Mouse (Mus musculus) kidney, embryonic 15.5 days (tissue): ENCODE measurements around the gene Ube2v1. TPM values are rescaled to one million over a fixed set of nuclear protein-coding genes. Genes with fewer than 3 reads are reported as not detected.

Experiments
- ATAC-seq: fragments of 200-750 bp; cut with Nextera tagmentation; replicated peaks from 2 replicates; pipeline ENCODE4 v1.8.0; 2017; ENCODE audit warnings: moderate TSS enrichment; ENCODE audit not compliant: low FRiP score
- H3K27ac ChIP-seq: fragments of 300-500 bp; sonication (generic); 2 replicates; pipeline ENCODE4 v1.5.1; 2015; ENCODE audit warnings: mild to moderate bottlenecking, inconsistent platforms
- H3K27me3 ChIP-seq: fragments of 300-500 bp; sonication (generic); 2 replicates; pipeline ENCODE4 v1.6.1; 2015; ENCODE audit warnings: inconsistent platforms
- H3K36me3 ChIP-seq: fragments of 300-500 bp; sonication (generic); 2 replicates; pipeline ENCODE4 v1.6.1; 2015; ENCODE audit warnings: inconsistent platforms
- H3K4me1 ChIP-seq: fragments of 300-500 bp; sonication (generic); 2 replicates; pipeline ENCODE4 v1.6.1; 2015; ENCODE audit warnings: inconsistent platforms
- H3K4me2 ChIP-seq: fragments of 300-500 bp; sonication (generic); 2 replicates; pipeline ENCODE4 v1.6.1; 2015; ENCODE audit warnings: moderate library complexity, mild to moderate bottlenecking, inconsistent platforms
- H3K4me3 ChIP-seq: fragments of 300-500 bp; sonication (generic); replicated peaks from 2 replicates; pipeline ENCODE4 v1.5.1; 2015; ENCODE audit warnings: mild to moderate bottlenecking, inconsistent platforms
- H3K9ac ChIP-seq: fragments of 300-500 bp; sonication (generic); 2 replicates; pipeline ENCODE4 v1.6.1; 2015; ENCODE audit warnings: mild to moderate bottlenecking, inconsistent platforms
- H3K9me3 ChIP-seq: fragments of 300-500 bp; sonication (generic); replicated peaks from 2 replicates; pipeline ENCODE4 v1.6.1; 2016; ENCODE audit warnings: inconsistent platforms
- WGBS: fragments of 180-500 bp; shearing (Covaris S2); methylation state at CpG from one replicate; pipeline ENCODE4 v1.1.7; 2015; ENCODE audit warnings: mixed read lengths; 5-methylcytosine and 5-hydroxymethylcytosine counted together
- polyA plus RNA-seq: library from polyadenylated mRNA; unstranded; fragments of >200 nt; fragmentation: Nextera tagmentation; extraction: Ambion mirVana; gene quantifications from 2 replicates; pipeline ENCODE4 v1.2.1, GENCODE M21; 2015

The Ube2v1 gene
- polyA plus RNA-seq, 1 experiment from 2014 or later: 313 TPM

DNA sequence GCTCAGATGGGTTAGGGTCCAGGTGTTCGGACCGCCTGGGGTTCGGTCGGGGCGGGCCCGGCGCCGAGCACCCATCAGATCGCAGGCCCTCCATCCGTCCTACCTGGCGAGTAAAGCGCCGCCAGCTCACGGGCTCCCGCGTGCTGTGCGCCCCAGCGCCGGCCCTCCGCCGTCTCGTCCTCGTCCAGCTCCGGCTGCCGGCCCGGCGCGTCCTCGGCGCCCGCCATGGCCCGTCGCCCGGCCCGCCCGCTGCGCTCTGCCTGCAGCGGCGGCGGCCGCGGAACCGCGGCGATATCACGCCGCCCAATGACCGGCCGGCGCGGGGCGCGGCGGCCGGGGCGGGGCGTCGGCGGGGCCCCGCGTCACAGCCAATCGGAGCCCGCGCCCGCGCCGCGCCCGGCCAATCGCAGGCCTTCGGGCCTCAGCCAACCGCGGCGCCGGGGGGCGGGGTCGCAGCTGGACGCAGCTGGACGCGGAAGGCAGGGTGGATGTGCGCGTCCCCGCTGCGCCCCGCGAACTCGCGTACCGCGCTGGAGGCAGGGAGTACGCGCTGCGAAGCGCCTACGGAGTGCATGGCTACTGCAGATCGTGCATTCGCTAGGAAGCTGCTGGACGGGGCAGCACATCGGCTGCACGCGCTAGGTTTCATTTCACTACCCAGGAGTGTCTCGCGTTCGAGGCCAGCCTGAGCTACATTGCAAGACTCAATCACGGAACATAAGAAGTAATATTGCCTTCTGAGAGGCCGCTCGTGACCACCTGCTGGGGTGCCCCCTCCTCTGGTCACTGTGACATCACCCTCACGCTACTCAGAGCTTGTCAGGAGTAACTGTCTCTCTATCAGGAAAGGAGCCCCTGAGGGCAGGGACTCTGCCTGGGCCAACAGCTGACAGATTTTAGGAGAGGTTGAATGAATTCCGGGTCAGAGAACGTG lies 29.6 kb upstream of the Ube2v1 start, which contains the start of gene Gm20431:
TSS of gene Gm20431 (minus strand) at position 227 of the 934 bp plus-strand sequence.
- peaks cover 6% of the 10 kb centered on the region; the same call in 1 of the 2 replicates for H3K27me3 ChIP-seq
- peak within 1 kb of the TSS; percentile 89 for H3K27ac ChIP-seq
- H3K9me3 ChIP-seq: no peaks in the 10 kb centered on the region
- ATAC-seq: peak; percentile 95
- peaks cover 50% of the 10 kb centered on the region for H3K4me1 ChIP-seq
- WGBS: under 1% methylated on average over 102 of the region's 110 CpGs
- H3K4me3 ChIP-seq: peak within 1 kb of the TSS; percentile 95
- peak within 1 kb of the TSS; percentile 94 for H3K9ac ChIP-seq
- no peaks in the 10 kb centered on the region for H3K36me3 ChIP-seq
- peak within 1 kb of the TSS; percentile 96 for H3K4me2 ChIP-seq

DNA sequence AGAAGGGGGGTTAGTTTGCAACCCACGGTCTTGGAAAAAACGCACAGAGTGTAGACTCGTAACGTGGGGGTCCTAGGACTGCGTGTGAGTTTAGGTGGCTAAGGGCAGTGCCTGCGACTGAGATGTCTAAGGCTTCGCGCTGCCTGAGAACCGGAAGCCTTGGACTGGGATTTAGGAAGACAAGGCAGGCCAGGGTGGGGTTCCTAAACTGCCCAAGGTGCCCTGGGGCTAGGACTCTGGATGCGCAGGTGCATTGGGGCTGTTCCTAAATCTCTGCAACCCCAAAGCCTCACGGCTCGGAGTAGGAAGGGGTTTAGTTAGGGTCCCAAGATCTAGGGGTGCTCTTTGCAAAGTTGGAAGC lies 28.7 kb upstream of the Ube2v1 start:
- WGBS: under 1% methylated on average over 12 of the region's 12 CpGs
- Histone ChIP-seq H3K27me3 (peaks cover 6% of the 10 kb centered on the region; the same call in 1 of the 2 replicates), H3K27ac (peak overlapping the region; percentile 89), H3K36me3 (no peaks in the 10 kb centered on the region), H3K4me3 (peak overlapping the region; percentile 95), H3K9ac (peak overlapping the region; percentile 94), H3K4me1 (peaks cover 54% of the 10 kb centered on the region), H3K4me2 (peak overlapping the region; percentile 96), H3K9me3 (no peaks in the 10 kb centered on the region)
- no peak for ATAC-seq

DNA sequence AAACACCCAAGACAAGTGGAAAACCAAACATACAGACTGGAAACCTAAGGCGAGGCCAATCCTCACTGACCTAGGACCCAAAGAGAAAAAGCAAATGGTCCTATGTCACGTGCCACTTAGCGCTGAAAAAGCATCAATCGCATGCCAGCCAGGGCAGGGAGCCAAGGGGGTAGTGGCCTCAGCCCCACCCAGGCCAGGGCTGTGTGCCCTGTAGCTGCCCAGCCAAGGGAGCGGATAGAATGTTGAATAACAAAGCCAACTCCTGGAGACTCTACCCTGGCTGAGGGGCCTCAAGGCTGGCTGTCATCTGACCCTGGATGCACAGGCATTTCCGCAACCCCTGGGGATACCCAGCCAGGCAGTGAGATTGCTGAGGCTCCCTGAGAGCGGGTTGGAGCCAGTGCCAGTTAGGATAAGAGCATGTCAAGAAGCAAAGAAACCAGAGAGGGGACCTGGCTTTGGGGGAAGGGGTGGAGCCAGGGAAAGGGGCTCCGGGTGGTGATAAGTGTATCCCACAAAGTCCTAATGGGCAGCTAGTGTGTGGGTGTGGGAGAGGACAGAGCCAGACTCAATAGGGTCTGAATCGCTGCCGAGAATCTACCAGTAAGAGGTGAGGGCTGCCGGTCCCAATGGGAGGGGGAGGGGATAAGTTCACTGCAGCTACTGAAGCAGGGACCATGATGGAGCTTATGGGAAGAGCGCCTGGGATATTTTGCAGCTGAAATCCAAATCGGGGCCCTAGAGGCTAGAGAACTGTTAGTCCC lies 28.1 kb upstream of the Ube2v1 start:
- H3K4me3 ChIP-seq: peak overlapping the region; percentile 95
- WGBS: 20% methylated on average over 13 of the region's 13 CpGs
- peaks cover 54% of the 10 kb centered on the region for H3K4me1 ChIP-seq
- H3K4me2 ChIP-seq: peak overlapping the region; percentile 96
- H3K27me3 ChIP-seq: peaks cover 6% of the 10 kb centered on the region; the same call in 1 of the 2 replicates
- 0 out of 2 replicates have a peak, but pooled peaks have one; percentile 24 for ATAC-seq
- no peaks in the 10 kb centered on the region for H3K36me3 ChIP-seq
- H3K9ac ChIP-seq: peak overlapping the region; percentile 94
- peak overlapping the region; percentile 89 for H3K27ac ChIP-seq
- H3K9me3 ChIP-seq: no peaks in the 10 kb centered on the region

DNA sequence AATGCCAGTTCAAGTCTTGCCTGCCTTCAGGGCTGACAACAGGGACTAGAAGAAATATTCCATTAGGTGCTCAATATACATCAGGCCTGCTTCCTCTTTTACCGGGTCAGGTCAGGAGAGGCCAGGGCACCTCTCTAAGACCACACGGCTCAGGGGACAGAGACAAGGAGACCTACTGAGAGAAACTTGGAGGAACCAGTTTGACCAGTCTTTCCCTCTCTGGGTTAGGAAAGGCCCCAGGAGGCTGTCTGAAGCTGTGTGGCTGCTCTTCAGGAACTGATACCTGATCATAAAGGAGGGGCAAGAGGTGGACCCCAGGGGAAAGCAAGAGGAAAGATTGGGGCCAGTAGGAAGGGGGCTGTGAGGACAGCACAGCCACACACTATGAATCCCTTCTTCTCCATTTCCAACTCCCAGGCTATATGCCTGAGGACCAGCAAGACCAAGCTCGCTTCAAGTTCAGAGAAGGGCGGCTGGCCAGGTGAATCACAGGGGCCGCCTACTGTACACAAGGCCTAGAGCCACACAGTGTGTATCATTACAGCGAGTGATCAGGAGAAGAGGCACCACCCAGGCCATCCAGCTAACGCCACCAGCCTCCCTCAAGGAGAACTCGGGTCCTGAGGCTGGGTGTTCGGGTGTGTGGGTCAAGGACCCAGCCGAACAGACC lies 27.4 kb upstream of the Ube2v1 start:
- no peak for ATAC-seq
- H3K9me3 ChIP-seq: no peaks in the 10 kb centered on the region
- H3K9ac ChIP-seq: peak overlapping the region; percentile 94; the same call in 1 of the 2 replicates
- WGBS: 60% methylated on average over 10 of the region's 10 CpGs
- H3K27me3 ChIP-seq: peaks cover 6% of the 10 kb centered on the region; the same call in 1 of the 2 replicates
- peak overlapping the region; percentile 95 for H3K4me3 ChIP-seq
- peaks cover 58% of the 10 kb centered on the region for H3K4me1 ChIP-seq
- peak overlapping the region; percentile 96 for H3K4me2 ChIP-seq
- peaks cover 7% of the 10 kb centered on the region; the same call in 1 of the 2 replicates for H3K36me3 ChIP-seq
- peak overlapping the region; percentile 89 for H3K27ac ChIP-seq

DNA sequence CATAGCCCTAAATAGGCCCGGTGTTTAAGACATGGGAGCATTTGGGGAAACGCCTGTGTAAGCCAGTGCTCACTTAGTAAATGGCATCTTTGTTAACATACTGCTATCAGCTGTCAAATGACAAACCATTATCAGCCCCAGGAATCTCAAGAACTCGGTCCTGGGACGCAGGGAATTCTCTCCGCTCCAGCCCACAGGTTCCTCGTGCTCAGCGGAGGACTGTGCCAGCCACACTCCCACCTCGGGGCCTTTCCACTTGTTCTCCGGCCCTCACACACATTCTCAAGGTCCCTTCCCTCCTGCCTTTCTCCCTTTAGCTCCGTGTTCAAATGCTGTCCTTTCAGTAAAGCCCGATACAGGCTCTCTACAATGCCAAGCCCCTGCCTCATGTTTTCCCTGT lies 26.8 kb upstream of the Ube2v1 start:
- H3K4me1 ChIP-seq: peaks cover 58% of the 10 kb centered on the region
- H3K4me3 ChIP-seq: peak overlapping the region; percentile 95; the same call in 1 of the 2 replicates
- 71% methylated on average over 11 of the region's 11 CpGs for WGBS
- no peak for ATAC-seq
- H3K9me3 ChIP-seq: no peaks in the 10 kb centered on the region
- H3K27ac ChIP-seq: peak overlapping the region; percentile 89
- H3K4me2 ChIP-seq: peak overlapping the region; percentile 96
- peaks cover 6% of the 10 kb centered on the region; the same call in 1 of the 2 replicates for H3K27me3 ChIP-seq
- H3K9ac ChIP-seq: no peak overlapping the region
- peaks cover 13% of the 10 kb centered on the region for H3K36me3 ChIP-seq

DNA sequence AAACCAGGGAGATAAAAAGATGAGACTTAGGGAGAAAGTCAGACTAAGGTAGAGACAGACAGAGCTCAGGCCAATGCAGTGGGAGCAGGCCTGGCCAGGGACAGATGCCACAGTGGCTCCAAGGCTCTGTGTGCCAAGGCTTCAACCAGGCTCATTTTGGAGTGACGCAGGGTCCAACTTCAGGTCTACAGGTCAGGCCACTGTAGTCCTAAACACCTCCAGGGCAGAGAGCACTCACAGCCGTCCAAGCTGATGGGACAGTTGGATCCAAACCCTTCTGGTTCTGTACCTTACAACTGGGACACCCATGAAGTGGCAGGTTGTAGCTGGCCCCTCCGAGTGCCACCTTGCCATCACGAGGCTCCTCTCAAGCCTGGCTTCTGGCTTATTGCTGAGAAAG lies 26.1 kb upstream of the Ube2v1 start:
- Histone ChIP-seq H3K36me3 (peaks cover 20% of the 10 kb centered on the region), H3K9ac (peak overlapping the region; percentile 16; the same call in 1 of the 2 replicates), H3K4me1 (peaks cover 58% of the 10 kb centered on the region), H3K4me2 (no peak overlapping the region), H3K4me3 (no peak overlapping the region), H3K27me3 (peaks cover 5% of the 10 kb centered on the region; the same call in 1 of the 2 replicates), H3K9me3 (no peaks in the 10 kb centered on the region), H3K27ac (0 out of 2 replicates have a peak overlapping the region, but pooled peaks have one; percentile 89)
- no peak for ATAC-seq
- whole genome bisulfite sequencing: 83% methylated on average over 4 of the region's 4 CpGs

DNA sequence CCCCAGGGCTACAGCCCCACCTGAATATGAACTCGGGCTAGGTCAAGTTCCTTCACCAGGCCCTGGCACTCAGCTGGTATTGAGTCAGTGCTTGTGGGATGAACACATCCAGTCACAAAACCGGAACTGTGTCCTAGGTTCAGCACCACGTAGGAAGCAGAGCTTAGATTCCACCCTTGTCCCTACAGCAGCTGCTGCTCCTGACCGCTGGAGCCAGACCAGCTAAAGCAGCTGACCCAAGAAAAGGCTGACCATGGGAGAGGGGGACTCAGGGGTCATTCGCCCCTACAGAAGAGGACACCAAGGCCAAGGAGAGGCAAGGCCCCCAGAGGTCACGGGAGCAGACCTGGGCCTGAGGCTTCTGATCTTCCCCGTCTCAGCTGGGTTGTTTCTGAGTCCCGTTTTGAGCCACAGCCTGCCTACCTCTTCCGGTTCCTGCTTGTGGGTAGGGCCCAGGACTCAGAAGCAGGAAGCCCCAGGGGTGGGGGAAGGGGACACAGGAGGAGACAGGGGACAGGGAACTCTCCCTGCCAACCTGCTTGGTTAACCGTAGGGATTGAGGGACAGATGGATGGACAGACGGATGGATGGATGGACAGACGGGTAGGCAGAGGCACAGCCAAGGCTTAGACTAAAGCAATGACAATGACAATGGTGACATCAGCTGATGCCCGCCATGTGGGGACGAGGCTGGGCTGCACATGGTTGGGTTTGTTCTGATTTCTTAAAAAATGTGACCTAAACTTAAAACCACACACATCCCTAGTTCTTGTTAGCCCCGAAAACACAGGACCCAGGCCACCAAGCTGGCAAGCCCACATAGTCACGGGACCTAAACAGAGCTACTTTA lies 25.0 kb upstream of the Ube2v1 start:
- Histone ChIP-seq H3K9me3 (no peaks in the 10 kb centered on the region), H3K27ac (peak overlapping the region; percentile 60), H3K27me3 (no peaks in the 10 kb centered on the region), H3K4me1 (peaks cover 51% of the 10 kb centered on the region), H3K4me2 (peak overlapping the region; percentile 30; the same call in 1 of the 2 replicates), H3K4me3 (no peak overlapping the region), H3K36me3 (peaks cover 29% of the 10 kb centered on the region), H3K9ac (no peak overlapping the region)
- WGBS: 70% methylated on average over 16 of the region's 16 CpGs
- no peak for ATAC-seq

DNA sequence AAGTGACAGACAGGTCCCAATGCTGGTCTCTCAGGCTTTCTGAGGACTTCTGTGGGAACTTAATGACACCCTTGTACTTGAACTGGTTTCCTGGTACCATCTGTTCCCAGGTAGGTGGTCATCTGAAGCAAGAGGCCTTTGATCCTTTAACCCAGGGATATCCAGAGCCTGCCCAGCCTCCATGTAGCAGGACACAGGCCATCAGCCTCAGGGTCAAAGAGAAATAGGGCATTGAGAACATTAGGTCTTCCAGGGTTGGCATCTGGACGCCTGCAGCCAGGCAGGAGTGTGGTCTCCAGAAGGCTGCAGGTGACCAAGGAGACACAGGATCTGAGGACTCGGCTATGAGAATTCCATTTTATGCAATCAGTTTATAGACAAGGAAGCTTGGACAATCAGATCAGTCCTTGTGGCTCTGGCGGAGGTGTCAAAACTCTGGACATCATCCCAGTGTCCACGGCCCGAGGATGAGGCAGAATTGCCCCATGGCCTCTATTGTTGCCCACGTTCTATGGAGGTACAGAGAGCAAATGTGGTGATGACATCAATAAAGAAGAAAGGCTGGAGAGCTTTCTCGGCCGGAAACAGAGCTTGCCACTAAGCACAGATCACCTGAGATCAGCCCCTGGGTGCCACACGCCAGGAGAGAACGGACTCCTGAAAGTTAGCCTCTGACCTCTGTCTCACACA lies 23.2 kb upstream of the Ube2v1 start:
- Histone ChIP-seq H3K4me2 (no peak overlapping the region), H3K27me3 (no peaks in the 10 kb centered on the region), H3K4me1 (peaks cover 41% of the 10 kb centered on the region), H3K27ac (no peak overlapping the region), H3K9ac (no peak overlapping the region), H3K4me3 (no peak overlapping the region), H3K9me3 (no peaks in the 10 kb centered on the region), H3K36me3 (peaks cover 40% of the 10 kb centered on the region)
- no peak for ATAC-seq
- WGBS: 76% methylated on average over 10 of the region's 10 CpGs

DNA sequence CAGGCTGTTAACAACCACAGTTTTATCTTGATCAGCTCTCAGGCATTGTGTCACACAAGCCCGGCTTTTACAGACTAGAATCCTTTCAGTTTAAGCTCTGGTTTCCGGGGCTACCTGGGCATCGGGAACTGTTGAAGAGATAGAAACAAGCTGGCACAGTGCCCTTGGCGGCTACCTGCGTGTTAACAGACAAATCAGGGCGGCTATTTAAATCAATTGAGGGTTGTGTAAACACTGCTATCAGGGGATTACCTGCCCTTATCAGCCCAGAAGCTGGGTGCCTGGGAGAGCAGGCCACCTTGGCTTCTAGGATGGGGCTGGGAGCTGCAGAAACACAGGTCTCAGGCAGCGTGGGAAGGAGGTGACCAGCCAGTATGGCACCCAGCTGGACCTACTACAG lies 20.8 kb upstream of the Ube2v1 start:
- H3K36me3 ChIP-seq: peaks cover 40% of the 10 kb centered on the region
- H3K27me3 ChIP-seq: no peaks in the 10 kb centered on the region
- ATAC-seq: no peak
- peaks cover 18% of the 10 kb centered on the region for H3K4me1 ChIP-seq
- no peak overlapping the region for H3K4me2 ChIP-seq
- no peaks in the 10 kb centered on the region for H3K9me3 ChIP-seq
- 88% methylated on average over 7 of the region's 7 CpGs for WGBS
- no peak overlapping the region for H3K4me3 ChIP-seq
- no peak overlapping the region for H3K27ac ChIP-seq
- no peak overlapping the region for H3K9ac ChIP-seq

DNA sequence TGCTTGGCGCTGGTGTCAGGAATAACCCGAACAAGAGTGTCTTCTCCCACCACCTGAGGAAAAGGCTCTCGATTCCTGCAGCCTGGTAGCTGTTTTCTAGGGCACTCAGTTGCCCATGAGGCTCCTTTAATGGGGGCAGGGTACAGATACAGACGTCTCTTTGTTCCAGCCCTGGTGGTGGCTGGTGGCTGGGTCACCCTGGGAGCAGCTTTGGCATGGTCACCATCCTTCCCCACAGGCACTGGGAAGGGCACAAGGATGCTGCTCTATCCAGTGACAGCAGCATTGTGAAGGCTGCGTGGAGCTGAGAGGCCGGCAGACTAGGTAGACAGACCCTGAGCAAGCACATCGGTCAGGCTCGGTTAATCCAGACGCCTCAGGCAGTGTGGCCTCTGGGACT lies 19.7 kb upstream of the Ube2v1 start:
- no peak for ATAC-seq
- H3K36me3 ChIP-seq: peaks cover 47% of the 10 kb centered on the region
- peaks cover 8% of the 10 kb centered on the region for H3K4me1 ChIP-seq
- H3K9ac ChIP-seq: no peak overlapping the region
- H3K4me2 ChIP-seq: no peak overlapping the region
- 88% methylated on average over 9 of the region's 9 CpGs for WGBS
- H3K27me3 ChIP-seq: no peaks in the 10 kb centered on the region
- no peaks in the 10 kb centered on the region for H3K9me3 ChIP-seq
- H3K27ac ChIP-seq: no peak overlapping the region
- no peak overlapping the region for H3K4me3 ChIP-seq
